Mouse (Mus musculus): ENCODE measurements around the gene Eftud2.

Eftud2 gene

DNA sequence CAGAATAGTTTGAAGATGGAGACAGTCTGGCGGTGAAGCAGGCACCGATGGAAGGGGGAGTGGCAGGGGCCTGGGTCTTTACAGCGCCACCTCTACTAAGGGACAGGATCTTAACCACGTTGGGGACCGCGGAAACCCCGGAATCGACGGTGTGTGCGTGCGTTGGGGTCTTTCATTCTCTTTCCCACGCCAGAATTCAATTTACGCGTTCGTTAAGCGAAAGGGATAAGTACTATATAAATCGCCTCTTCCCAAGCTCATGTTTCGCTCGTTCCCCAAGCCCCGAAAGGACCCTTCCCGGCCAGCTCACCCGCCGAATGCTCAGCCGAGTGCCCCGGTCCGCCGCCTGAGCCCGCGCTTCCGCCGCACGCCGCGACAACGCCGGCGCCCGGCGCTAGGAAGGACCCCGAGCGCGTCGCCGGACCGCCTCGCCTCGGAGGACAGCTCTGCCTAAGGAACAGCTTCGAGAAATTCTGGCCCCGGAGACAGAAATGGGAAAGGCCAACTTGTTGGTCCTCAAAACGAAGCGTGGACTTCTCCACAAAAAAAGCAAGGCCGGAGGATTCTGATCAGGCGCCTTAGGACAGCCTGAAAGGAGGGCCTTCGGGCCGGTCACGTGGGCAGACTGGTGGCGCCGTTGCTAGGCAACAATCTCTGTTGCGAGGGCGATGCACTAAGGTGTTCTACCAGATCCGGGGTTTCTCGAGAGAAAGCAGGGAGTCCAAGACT lies at the start of gene Eftud2, which contains the start of gene Ccdc103:
Gene Eftud2, minus strand, starts transcription at position 401 of the 729 bp plus-strand sequence.
Gene Ccdc103, plus strand, starts transcription at position 620 of the 729 bp plus-strand sequence.
- DNase-seq (ENCODE audit: low read depth, low spot score) = peak; percentile 92

DNA sequence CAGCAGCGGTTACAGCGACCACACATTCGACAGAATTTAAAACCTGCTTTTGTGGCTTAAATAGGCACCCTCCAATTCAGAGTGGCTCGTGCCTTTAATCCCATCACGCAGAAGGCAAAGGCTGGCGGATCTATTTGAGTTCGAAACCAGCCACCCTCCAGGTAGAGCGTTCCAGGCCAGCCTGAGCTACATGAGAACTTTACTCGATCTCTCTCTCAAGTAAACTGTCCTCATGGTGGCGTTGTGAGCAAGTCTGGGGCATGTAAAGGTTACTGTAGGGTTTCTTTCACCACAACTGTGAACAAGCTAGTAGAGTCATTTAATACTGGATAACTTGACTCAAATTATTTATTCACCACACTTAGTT lies 44.5 kb upstream of the Eftud2 start:
- DNase-seq (ENCODE audit: low read depth, low spot score) = no peak

DNA sequence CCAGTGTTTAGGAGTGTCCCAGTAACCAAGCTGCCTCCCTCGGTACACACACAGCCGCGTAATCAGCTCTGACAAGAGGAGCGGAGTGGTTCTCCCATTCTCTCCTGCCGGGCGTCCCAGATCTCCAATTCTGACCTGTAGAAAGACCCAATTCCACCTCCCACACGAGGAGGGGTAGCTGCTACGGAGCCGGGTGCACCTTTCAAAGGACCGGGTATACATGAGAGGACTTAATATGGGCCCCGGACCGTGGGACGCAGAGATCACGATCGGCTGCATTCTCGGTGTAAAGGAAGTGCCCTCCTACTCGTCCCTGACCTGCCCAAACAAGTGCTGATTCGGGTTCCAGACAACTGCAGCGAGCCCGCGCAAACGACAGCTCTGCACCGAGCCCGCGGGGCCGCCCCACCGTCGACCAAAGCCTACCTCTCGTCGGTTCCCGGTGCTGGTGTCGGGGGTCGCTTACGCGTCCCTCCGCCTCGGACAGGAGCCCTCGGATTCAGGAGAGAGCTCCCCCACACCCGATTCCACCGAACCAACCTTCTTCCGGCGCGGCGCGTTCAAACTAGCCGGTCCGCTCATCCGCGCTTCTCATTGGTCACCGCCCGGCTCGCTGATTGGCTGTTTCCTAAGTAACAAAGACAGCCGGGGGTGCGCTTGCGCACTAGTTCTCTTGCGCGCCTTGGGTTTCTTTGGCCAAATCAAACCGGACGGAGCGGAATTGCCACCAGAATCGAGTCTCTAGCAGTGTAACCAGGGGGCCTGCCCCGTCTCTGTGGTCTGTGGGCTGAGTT lies 44.0 kb upstream of the Eftud2 start, which contains the start of gene Kif18b:
Gene Kif18b, minus strand, starts transcription at position 568 of the 794 bp plus-strand sequence.
- peak; percentile 98 for DNase-seq (ENCODE audit: low read depth, low spot score)

DNA sequence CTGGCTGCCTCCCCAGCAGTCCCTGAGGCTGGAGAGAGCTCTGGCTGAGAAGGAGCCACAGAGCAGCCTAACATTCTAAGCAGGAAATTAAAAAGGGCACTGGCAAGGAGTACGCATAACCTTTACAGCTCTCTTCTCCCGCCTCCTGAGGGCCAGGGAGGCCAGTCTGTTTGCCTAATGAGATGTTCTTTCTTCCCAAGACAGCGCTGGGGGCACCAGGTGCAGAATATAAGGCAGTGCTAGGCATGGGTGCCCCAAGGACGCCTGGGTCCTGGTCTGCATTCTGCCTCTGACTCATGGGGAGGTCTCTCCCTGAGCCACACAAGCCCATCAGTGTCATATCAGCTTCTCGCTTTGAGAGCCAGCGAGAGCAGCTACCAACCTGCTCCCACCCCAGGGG lies 40.7 kb upstream of the Eftud2 start:
- no peak for DNase-seq (ENCODE audit: low read depth, low spot score)

DNA sequence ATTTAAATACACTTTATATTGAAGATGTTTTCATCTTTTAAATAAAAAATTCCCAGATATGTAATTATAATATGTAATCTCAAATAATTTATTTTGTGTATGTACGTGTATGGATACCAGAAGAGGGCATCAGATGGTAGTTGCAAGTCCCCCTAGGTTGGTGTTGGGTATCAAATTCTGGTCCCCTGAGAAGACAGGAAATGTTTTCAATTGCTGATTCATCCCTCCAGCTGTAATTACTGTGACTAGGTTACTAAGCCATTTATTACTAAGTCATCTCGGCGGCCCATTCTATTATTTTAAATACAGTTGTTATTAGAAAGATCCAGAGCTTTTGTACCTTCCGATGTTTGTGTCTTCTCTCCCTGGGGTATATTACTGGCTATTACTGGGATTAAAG lies 37.3 kb upstream of the Eftud2 start:
- DNase-seq (ENCODE audit: low read depth, low spot score) = no peak

DNA sequence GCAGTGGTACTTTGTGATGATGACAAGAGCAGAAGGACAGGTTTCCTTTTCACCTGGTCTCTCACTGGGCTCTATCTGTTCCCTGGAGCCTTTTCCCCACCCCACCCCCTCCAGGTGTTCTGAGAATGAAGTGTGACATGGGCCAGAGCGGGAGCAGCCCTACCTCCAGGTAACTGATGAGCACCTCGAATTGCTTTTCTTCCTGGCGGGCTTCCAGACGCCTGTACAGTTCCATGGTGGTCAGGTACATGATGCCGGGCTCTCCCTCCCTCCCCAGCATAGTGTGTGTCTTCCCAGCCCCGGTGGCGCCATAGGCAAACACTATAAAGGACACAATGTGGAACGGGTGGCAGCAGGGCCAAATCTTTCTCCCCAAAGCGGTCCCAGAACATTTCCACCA lies 34.6 kb upstream of the Eftud2 start:
- DNase-seq (ENCODE audit: low read depth, low spot score) = no peak

DNA sequence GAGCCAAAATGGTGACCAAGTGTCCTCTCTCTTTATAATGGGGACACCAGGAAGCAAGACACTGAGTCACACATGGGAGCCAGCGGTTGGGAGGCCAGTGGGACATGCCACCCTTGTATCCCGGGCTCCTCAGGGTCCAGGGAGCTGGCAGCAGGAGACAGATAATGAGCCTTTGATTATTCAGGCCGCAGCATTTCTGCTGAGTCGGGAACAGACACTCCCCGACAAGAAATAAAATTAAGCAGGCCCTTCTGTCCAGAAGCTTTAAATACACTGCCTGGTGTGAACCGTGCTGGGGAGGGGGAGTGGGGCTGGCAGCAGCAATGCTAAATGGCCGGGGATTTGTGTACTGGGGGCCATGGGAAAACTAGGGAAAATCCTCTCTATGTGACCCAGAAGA lies 30.6 kb upstream of the Eftud2 start:
- no peak for DNase-seq (ENCODE audit: low read depth, low spot score)

DNA sequence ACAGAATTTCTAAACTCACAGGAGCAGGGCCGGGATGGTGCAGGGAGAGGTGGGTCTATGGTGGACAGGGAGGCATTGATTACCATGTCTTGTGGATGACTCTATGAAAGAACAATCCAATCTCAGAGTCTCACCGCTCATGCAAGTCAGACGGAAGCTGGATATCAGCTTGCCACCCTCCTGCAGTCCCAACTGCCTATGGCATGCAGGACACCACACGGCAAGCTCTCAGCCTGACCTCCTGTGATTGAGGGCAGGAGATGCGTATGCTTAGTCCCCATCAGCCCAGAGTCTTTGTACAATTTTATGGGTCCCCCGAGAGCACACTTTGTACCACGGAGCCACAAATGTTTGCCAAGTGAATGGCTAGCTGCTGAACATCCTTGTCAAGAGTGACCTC lies 22.9 kb upstream of the Eftud2 start:
- DNase-seq (ENCODE audit: low read depth, low spot score) = no peak

DNA sequence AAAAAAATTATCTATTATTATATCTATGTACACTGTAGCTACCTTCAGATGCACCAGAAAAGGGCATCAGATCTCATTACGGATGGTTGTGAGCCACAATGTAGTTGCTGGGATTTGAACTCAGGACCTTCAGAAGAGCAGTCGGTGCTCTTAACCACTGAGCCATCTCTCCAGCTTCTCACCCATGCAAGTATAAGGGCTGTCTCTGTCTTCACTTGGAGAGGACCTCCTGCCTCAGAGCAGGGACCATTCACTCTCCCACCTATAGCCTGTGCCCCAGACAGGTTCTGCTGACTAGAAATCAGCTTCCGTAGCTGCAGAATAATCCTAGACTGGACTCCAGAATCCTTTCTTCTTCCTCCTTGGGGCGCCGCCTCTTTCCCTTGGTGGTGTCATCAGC lies 21.3 kb upstream of the Eftud2 start:
- no peak for DNase-seq (ENCODE audit: low read depth, low spot score)

DNA sequence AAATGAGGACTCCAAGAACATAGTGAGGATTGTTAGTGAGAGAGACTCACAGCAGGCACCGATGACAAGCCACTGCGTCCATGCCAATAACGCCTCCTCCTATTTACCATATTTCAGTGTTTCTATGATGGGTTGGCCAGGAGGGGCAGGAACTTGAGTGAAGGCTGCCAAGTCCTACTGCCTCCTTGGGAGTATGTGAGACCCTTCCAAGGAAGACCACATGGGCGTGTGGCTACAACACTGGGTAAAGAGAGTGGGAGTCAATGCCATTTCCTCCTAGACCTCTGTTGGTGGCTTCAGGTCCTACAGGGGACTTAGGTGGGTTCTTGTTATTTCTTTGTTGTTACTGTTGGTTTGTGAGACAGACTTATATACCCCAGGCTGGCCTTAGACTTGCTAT lies 20.4 kb upstream of the Eftud2 start:
- DNase-seq (ENCODE audit: low read depth, low spot score) = no peak

DNA sequence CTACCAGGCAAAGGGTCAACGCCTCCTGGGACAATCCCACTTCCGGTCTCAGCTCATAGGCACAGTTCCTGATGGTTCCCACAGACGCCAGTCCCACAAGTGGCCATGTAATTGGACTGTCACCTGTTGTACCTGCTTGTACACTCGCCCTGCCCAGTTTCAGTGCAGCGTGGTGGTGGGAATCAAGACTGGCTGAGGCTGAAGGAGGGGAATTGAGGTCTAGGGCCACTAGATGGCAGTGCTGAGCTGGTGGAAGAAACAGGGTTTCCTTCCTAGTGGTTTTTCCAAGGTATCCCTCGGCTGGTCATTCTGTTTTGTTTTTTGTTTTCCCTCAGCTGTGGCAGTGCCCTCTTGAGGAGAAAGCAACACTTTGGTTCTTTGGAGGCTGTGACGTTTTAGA lies 20.0 kb upstream of the Eftud2 start, which contains the start of gene Gfap:
Gene Gfap, minus strand, starts transcription at position 150 of the 400 bp plus-strand sequence.
- peak; percentile 89 for DNase-seq (ENCODE audit: low read depth, low spot score)

DNA sequence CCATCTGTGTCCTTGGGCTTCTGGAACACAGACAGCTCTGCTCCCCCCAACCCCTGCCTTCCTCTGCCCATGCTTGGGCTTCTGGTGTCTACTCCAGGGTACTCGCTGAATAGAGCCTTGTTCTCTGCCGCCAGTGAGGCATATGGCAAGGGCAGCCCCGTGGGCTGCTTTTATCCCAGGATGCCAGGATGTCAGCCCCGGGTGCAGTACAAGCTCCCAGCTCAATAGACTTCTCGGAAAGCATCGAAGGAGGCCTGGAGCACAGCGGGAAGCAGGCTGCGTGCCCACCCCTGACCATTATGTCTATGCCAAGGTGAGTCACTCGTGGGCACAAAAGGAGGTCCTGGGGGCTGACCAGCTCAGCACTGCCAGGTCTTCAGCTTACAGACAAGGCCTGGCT lies 17.6 kb upstream of the Eftud2 start:
- no peak for DNase-seq (ENCODE audit: low read depth, low spot score)

DNA sequence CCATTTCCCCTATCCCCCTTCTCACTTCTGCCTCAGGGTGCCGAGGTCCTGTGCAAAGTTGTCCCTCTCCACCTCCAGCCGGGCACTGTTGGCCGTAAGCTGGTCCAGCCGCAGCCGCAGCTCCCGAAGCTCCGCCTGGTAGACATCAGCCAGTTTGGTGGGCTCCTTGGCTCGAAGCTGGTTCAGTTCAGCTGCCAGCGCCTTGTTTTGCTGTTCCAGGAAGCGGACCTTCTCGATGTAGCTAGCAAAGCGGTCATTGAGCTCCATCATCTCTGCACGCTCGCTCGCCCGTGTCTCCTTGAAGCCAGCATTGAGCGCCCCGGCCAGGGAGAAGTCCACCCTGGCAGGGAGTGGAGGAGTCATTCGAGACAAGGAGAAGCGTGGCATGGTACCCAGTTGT lies 15.9 kb upstream of the Eftud2 start:
- DNase-seq (ENCODE audit: low read depth, low spot score) = no peak

DNA sequence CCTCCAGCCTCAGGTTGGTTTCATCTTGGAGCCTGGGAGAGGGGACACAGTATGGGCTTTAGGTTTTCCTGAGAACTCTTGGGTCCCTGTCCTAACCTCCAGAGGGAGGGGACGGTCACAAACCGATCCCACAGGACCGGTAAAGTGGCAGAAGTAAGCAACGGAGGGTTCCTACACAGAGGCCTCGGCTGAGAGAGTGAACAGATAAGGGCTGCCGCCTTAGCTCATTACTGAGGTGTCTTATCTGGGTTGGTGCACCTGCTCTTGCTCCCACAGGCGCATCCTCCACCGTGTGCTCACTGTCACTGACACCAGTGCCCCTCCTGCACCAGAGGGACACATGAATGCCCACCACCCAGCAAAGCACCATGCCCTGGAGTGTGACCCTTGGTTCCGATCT lies 15.0 kb upstream of the Eftud2 start:
- no peak for DNase-seq (ENCODE audit: low read depth, low spot score)

DNA sequence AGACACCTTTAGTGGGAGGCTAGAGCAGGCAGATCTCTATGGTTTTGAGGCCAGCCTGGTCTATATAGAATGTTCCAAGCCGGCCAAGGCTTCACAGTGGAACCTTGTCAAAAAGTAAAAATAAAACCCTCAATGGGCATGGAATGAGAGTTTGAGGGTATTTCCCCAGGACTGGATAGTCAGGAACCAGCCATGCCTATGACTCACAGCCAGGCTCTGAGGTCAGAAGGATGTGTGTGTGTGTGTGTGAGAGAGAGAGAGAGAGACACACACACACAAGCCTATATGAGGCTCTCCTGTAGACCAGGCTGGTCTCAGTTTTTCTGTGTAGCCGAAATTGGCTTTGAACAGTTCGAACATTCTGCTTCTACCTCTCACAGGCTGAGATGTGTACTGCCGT lies 13.9 kb upstream of the Eftud2 start:
- DNase-seq (ENCODE audit: low read depth, low spot score) = no peak

DNA sequence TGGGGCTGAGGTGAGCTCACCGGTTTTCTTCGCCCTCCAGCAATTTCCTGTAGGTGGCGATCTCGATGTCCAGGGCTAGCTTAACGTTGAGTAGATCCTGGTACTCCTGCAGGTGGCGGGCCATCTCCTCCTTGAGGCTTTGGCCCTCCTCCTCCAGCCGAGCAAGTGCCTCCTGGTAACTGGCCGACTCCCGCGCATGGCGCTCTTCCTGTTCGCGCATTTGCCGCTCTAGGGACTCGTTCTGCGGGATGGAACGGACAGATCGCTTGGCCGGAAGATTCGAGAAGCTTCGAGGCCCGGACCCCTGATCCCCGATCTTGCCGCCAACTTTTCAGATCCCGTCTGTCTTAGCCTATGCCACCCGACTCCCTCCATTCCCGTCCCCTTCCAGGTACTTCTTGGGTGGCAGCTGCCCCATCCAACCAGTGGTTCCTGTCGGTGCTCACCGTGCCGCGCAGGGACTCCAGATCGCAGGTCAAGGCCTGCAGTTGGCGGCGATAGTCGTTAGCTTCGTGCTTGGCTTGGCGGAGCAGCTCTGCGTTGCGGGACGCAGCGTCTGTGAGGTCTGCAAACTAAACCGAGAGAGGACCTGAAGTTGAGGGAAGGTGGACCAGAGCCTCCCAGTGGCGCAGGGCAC lies 12.3 kb upstream of the Eftud2 start:
- DNase-seq (ENCODE audit: low read depth, low spot score) = peak; percentile 79

DNA sequence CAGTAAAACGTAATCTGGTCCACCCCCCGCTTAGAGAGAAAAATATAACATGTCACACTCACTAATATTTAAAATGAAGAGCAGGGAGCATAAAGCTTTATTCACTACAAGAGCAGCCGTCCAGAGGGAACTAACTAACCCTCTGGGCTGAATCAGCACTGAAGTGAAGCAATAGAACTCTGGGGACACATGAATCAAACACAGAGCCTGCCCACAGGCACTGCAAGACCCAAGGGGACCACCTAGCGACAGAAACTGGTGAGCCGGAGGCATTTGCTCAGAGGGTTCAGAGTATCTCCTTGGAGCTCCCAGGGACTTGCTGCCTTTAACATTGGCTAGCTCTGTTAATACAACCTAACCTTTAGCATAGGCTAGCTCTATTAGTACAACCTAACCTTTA lies 9.3 kb upstream of the Eftud2 start:
- DNase-seq (ENCODE audit: low read depth, low spot score) = peak; percentile 44

DNA sequence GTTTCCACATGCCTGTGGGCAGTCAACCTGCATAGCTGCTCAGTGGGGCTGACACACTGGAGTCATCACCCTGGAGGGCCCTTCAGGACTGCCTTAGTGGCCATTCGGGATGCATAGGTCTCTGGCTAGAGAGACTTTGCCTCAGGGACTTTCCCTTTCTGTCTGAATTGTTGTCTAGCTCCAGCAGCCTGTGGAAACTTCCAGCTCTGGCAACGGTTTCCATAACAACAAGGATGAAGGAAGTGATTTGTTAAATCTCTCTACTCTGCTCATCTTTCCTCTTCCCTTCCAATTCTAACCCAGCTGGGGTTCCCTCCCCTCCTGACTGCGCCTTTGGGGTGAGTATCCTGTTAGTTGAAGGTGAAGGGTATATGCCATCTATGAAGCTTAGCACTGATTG lies 7.3 kb upstream of the Eftud2 start:
- no peak for DNase-seq (ENCODE audit: low read depth, low spot score)

DNA sequence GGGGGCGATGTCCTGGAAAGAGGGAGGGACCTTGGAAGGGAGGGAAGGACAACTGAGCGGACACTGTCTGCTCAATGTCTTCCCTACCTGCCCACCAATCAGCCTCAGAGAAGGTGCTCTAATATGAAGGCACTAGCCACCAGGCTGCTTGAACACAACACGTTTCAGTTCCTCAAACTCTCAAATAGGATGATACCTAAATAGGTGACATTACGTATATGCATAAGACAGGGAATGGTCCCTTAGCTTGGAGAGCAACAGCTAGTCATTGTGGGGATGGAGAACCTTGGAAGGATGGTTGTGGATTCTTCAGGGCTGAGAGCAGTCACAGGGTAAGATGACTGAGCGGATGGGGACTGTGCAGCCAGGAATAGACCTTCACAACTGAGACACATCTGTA lies 6.6 kb upstream of the Eftud2 start:
- no peak for DNase-seq (ENCODE audit: low read depth, low spot score)

DNA sequence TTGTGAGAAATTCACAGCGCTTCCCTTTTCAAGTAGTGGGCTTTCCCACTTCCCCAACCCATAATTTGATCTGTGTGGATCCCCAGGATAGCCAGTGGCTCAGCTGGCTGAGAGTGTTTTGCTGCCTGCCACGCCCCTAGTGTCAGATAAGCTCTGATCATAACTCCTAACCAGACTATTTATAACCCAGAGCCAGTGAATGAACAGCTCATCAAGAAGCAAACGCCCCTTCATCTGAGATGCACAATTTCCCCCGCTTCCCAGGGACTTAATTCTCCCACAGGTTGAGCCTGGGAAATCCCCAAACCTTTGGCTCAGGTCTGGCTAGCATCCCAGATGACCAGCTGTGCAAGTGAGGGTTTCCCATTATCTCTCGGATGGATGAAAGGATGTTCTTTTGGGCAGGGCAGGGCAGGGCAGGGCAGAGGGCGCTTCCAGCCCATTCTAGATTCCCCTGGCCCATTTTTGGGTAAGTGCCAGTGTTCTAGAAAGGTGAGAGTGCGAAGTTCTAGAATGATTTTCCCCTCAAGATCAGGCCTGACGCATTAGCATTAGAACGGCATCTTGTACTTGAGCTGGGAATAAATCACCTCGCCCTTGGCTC lies 3.9 kb upstream of the Eftud2 start, which contains the start of gene Fam187a:
Gene Fam187a, plus strand, starts transcription at position 554 of the 604 bp plus-strand sequence.
- DNase-seq (ENCODE audit: low read depth, low spot score) = no peak

DNA sequence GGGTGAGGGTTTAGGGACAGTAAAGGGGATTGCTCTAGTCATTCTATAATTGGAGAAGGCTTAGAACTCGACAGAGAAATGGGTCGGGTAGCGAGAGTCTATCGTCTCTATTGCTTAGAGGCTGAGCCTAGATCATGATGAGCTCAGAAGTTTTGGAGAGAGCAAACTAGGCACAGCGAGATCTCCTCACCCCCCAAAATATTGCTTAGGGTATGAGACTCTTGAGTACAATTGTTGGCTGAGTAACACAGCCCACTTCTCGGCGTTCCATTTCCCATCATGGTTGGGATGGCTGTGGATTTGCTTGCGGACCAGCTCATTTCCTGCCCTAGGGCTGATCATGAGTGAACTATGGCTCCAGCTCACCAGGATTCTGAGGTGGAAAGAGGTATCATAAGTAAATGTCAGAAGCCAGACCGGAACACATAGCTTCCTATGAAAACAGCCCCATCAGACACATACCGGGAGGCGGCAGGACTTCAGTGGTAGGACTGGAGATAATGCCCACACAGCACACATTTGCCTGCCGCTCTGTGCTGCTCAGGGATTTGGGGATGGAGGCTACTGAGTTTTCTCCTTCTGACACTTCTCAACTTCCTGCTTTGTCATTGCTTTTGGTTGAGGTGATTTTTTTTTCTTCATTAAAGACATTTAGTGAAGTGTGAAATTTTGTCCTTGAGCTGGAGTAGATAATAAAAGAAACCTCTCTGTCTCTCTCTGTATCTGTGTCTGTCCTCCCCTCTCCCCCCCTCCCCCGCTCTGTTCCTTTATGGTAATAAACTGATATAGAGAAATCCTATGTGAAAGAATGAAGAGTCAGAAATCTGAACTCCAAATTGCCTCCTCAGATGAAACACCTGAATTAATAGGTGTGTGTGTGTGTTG lies 771 bp upstream of the Eftud2 start:
- DNase-seq (ENCODE audit: low read depth, low spot score) = no peak
